Mouse (Mus musculus): ENCODE results near the gene Tmem33.

DNA sequence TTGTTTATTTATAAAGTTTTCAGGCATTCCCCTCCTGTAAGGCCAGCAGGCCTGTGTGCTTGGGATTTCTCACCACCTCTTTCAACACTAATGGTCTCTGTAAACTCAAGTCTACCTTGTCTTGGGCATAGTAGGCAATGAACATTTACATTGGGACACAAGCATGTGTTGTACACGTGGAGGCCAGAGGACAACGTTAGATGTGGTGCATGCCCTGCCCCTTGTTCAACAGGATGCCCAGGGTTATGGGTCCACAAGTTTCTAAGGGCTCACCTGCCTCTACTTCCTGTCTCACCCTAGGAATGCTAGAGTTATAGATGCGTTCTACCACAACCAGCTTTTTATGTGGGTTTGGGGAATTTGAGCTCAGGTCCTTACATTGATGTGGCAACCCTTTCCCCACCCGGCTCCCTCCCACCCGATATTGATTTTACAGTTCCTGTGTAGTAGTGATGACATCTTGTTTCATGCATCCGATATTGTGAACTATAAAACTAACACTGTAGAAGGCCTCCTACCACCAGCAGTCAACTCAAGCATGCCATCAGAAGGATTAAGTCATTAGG, 39.6 kb downstream of the Tmem33 start:
- TF ChIP-seq POLR2A (IDR thresholded peaks at IDR 0.05; ENCODE audit: borderline replicate concordance, control insufficient read depth, low read depth, low read length) (no peak), CTCF (IDR thresholded peaks at IDR 0.05; ENCODE audit: control insufficient read depth, insufficient read depth, low read length) (no peak)

All from bone marrow, adult 2 months (tissue).